Mouse (Mus musculus): ENCODE data around the gene Nup62cl. TPM values are rescaled to one million over a fixed set of nuclear protein-coding genes. Genes with fewer than 3 reads are reported as not detected.

The Nup62cl gene
- polyA plus RNA-seq, 1 experiment from 2014 or later: 3.4 TPM

Other genes starting within 250 kb of the Nup62cl start
- gene Morc4, start 191.0 kb downstream of the Nup62cl start, polyA plus RNA-seq (2015; fragmentation: Nextera tagmentation; extraction: Ambion mirVana): 8.7 and 10.4 TPM in 2 replicates
- gene Rbm41, start 64.1 kb downstream of the Nup62cl start, polyA plus RNA-seq (2015; fragmentation: Nextera tagmentation; extraction: Ambion mirVana): 2.2 and 2.4 TPM in 2 replicates
- gene Pih1h3b, start 167 bp upstream of the Nup62cl start, polyA plus RNA-seq (2015; fragmentation: Nextera tagmentation; extraction: Ambion mirVana): not detected in 2 replicates

All from intestine, embryonic 16.5 days (tissue).